Mouse (Mus musculus): Measurements from ENCODE around the gene Gm4131. TPM values are rescaled to one million over a fixed set of nuclear protein-coding genes. Genes with fewer than 3 reads are reported as not detected.

Gm4131 gene
- total RNA-seq, 2 experiments from 2014 or later, result not detected

Other genes starting within 250 kb of the Gm4131 start
- gene Gucy1b2, start 110.6 kb downstream of the Gm4131 start, total RNA-seq (2021), result under 1 TPM; 0.82 to 0.84 TPM
- 1 to 10 TPM; 3.7 to 4.1 TPM for gene Fam124a, start 11.2 kb downstream of the Gm4131 start, total RNA-seq (2021)
- gene Serpine3, start 96.7 kb upstream of the Gm4131 start, total RNA-seq (2021), result not detected
- gene Ints6, start 194.2 kb upstream of the Gm4131 start, total RNA-seq (2021), result 10 to 100 TPM; 38.5 to 50.5 TPM